Mouse (Mus musculus) testis, adult 2 months (tissue): ENCODE results near the gene Ppara.

Experiments
- CTCF ChIP-seq: fragments of 200-500 bp; IDR thresholded peaks from 2 replicates; pipeline ENCODE4 v1.5.1; 2012; ENCODE audit warnings: low read depth, mild to moderate bottlenecking, inconsistent platforms, low read length, moderate library complexity; ENCODE audit not compliant: control insufficient read depth, insufficient read depth, insufficient replicate concordance
- POLR2A ChIP-seq: fragments of 200-500 bp; IDR thresholded peaks from 2 replicates; pipeline ENCODE4 v1.6.1; 2012; ENCODE audit warnings: low read depth, mild to moderate bottlenecking, inconsistent platforms, low read length, moderate library complexity; ENCODE audit not compliant: control insufficient read depth

DNA sequence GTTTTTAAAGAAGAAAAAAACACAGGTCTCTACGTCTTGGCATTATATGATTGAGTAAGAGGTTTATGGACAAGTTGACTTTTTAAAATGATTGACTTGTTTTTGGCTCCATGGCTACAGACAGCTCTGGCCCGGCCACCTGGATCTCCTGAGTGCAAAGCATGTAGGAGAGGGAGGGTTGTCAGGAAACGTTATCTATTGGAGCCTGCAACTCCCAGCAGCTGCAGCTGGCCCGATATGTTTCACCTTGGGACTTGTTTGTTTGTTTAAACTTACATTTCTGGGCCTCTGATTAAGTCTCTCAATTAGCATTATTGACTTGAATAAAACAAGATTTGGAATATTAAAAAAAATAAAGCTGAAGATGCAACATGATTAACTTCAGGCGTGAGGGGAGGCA is 91.9 kb downstream of the Ppara start:
- TF ChIP-seq POLR2A (no peak), CTCF (no peak)
